Mouse (Mus musculus) thymus, postnatal 14 days (tissue): ENCODE data around the gene Elp5.
A peak's percentile ranks its signal among the peaks of the same experiment; 100 is the strongest.

Experiments
- DNase-seq: peaks from one replicate; pipeline ENCODE4 v3.0.0; 2021

The Elp5 gene

GRCm38 (mm10) chr11:69990850-69991691, 8.8 kb upstream of the Elp5 start, which contains the start of gene Gabarap:
Gabarap (plus strand) TSS chr11:69991143.
- peak; percentile 96 for DNase-seq

GRCm38 (mm10) chr11:69989949-69990348, 7.6 kb upstream of the Elp5 start:
- no peak for DNase-seq

- DNase-seq: no peak
Observed at GRCm38 (mm10) chr11:69984431-69984830, 2.1 kb upstream of the Elp5 start.

GRCm38 (mm10) chr11:69983377-69983776, 1.1 kb upstream of the Elp5 start:
- no peak for DNase-seq

GRCm38 (mm10) chr11:69982877-69983276, 560 bp upstream of the Elp5 start:
- DNase-seq: no peak

- DNase-seq: no peak
Observed at GRCm38 (mm10) chr11:69981141-69981762, 1.1 kb downstream of the Elp5 start, which contains the start of gene Ctdnep1. Ctdnep1 (plus strand) TSS chr11:69981156.

GRCm38 (mm10) chr11:69980196-69981140, 1.8 kb downstream of the Elp5 start:
- DNase-seq: peak; percentile 91

GRCm38 (mm10) chr11:69979827-69980195, 2.5 kb downstream of the Elp5 start:
- DNase-seq: no peak

- no peak for DNase-seq
Observed at GRCm38 (mm10) chr11:69976271-69976670, 6.0 kb downstream of the Elp5 start.

- no peak for DNase-seq
Observed at GRCm38 (mm10) chr11:69974907-69975306, 7.4 kb downstream of the Elp5 start.

GRCm38 (mm10) chr11:69970775-69971174, 11.5 kb downstream of the Elp5 start:
- DNase-seq: no peak

- DNase-seq: no peak
Observed at GRCm38 (mm10) chr11:69970222-69970621, 12.1 kb downstream of the Elp5 start.

GRCm38 (mm10) chr11:69968793-69969192, 13.5 kb downstream of the Elp5 start:
- DNase-seq: no peak

GRCm38 (mm10) chr11:69966860-69967517, 15.3 kb downstream of the Elp5 start:
- no peak for DNase-seq

GRCm38 (mm10) chr11:69966006-69966859, 16.1 kb downstream of the Elp5 start:
- no peak for DNase-seq

- DNase-seq: no peak
Observed at GRCm38 (mm10) chr11:69965271-69966005, 16.9 kb downstream of the Elp5 start.

GRCm38 (mm10) chr11:69964650-69965270, 17.6 kb downstream of the Elp5 start, which contains the start of gene Cldn7:
Cldn7 (plus strand) TSS chr11:69964779.
- no peak for DNase-seq

- DNase-seq: no peak
Observed at GRCm38 (mm10) chr11:69961841-69962240, 20.5 kb downstream of the Elp5 start.

GRCm38 (mm10) chr11:69960616-69961015, 21.7 kb downstream of the Elp5 start:
- DNase-seq: no peak

- peak; percentile 33 for DNase-seq
Observed at GRCm38 (mm10) chr11:69956218-69956617, 26.1 kb downstream of the Elp5 start.
